Mouse (Mus musculus): Measurements from ENCODE around the gene Aknad1.

The Aknad1 gene

GRCm38 (mm10) chr3:108751061-108751460, 11.6 kb downstream of the Aknad1 start:
- no peak for DNase-seq (ENCODE audit: low spot score in 2 of 2)

- no peak for DNase-seq (ENCODE audit: low spot score in 2 of 2)
These were observed 12.2 kb downstream of the Aknad1 start for GRCm38 (mm10) chr3:108751691-108752090.

- no peak for DNase-seq (ENCODE audit: low spot score in 2 of 2)
These were observed 15.1 kb downstream of the Aknad1 start for GRCm38 (mm10) chr3:108754541-108754940.

GRCm38 (mm10) chr3:108755542-108755941, 16.1 kb downstream of the Aknad1 start:
- DNase-seq (ENCODE audit: low spot score in 2 of 2) = no peak

GRCm38 (mm10) chr3:108756131-108756530, 16.7 kb downstream of the Aknad1 start:
- no peak for DNase-seq (ENCODE audit: low spot score in 2 of 2)

- DNase-seq (ENCODE audit: low spot score in 2 of 2) = no peak
These were observed 18.1 kb downstream of the Aknad1 start for GRCm38 (mm10) chr3:108757570-108757969.

GRCm38 (mm10) chr3:108759566-108760420, 20.3 kb downstream of the Aknad1 start:
- DNase-seq (ENCODE audit: low spot score in 2 of 2) = no peak

- no peak for DNase-seq (ENCODE audit: low spot score in 2 of 2)
These were observed 23.2 kb downstream of the Aknad1 start for GRCm38 (mm10) chr3:108762597-108763111.

GRCm38 (mm10) chr3:108763691-108764090, 24.2 kb downstream of the Aknad1 start:
- DNase-seq (ENCODE audit: low spot score in 2 of 2) = no peak

- no peak for DNase-seq (ENCODE audit: low spot score in 2 of 2)
These were observed 25.5 kb downstream of the Aknad1 start for GRCm38 (mm10) chr3:108764976-108765375.

- DNase-seq (ENCODE audit: low spot score in 2 of 2) = no peak
These were observed 26.0 kb downstream of the Aknad1 start for GRCm38 (mm10) chr3:108765476-108765875.

- no peak for DNase-seq (ENCODE audit: low spot score in 2 of 2)
These were observed 27.5 kb downstream of the Aknad1 start for GRCm38 (mm10) chr3:108766943-108767342.

- no peak for DNase-seq (ENCODE audit: low spot score in 2 of 2)
These were observed 28.0 kb downstream of the Aknad1 start for GRCm38 (mm10) chr3:108767416-108767815.

GRCm38 (mm10) chr3:108769547-108769946, 30.1 kb downstream of the Aknad1 start:
- DNase-seq (ENCODE audit: low spot score in 2 of 2) = no peak

- peak in 1 of 2 experiments; percentile 34 for DNase-seq (ENCODE audit: low spot score in 2 of 2)
These were observed 31.4 kb downstream of the Aknad1 start for GRCm38 (mm10) chr3:108770725-108771368.

GRCm38 (mm10) chr3:108772211-108772610, 32.8 kb downstream of the Aknad1 start:
- no peak for DNase-seq (ENCODE audit: low spot score in 2 of 2)

GRCm38 (mm10) chr3:108772811-108773210, 33.4 kb downstream of the Aknad1 start:
- no peak for DNase-seq (ENCODE audit: low spot score in 2 of 2)

GRCm38 (mm10) chr3:108778761-108779540, 39.5 kb downstream of the Aknad1 start:
- no peak for DNase-seq (ENCODE audit: low spot score in 2 of 2)

GRCm38 (mm10) chr3:108781238-108781883, 41.9 kb downstream of the Aknad1 start:
- DNase-seq (ENCODE audit: low spot score in 2 of 2) = no peak

GRCm38 (mm10) chr3:108781884-108782270, 42.4 kb downstream of the Aknad1 start:
- DNase-seq (ENCODE audit: low spot score in 2 of 2) = no peak

GRCm38 (mm10) chr3:108782364-108782895, 43.0 kb downstream of the Aknad1 start:
- no peak for DNase-seq (ENCODE audit: low spot score in 2 of 2)
